Mouse (Mus musculus) MEL (cell line): ENCODE data around the gene Gm36176.

Source experiments
- CHD1 ChIP-seq: IDR thresholded peaks from 2 replicates; pipeline ENCODE4 v1.6.1; 2012; ENCODE audit warnings: low read depth, mild to moderate bottlenecking, inconsistent platforms, low read length, improper control_type of control experiment
- CTCF ChIP-seq, 3 experiments: IDR thresholded peaks in 2 of 3; conservative IDR thresholded peaks in 1 of 3; 2 replicates each; pipeline ENCODE4 v1.5.1; 2011 to 2012; ENCODE audit warnings: low read length in 3 of 3, low read depth in 2 of 3, mild to moderate bottlenecking in 2 of 3, improper control_type of control experiment in 1 of 3, inconsistent platforms in 1 of 3, mixed read lengths in 1 of 3, moderate library complexity in 1 of 3; ENCODE audit not compliant: control insufficient read depth in 1 of 3, insufficient read depth in 1 of 3, poor library complexity in 1 of 3, severe bottlenecking in 1 of 3
- E2F4 ChIP-seq: IDR thresholded peaks from 2 replicates; pipeline ENCODE4 v1.6.1; 2011; ENCODE audit warnings: low read depth, low read length, improper control_type of control experiment, borderline replicate concordance
- EP300 ChIP-seq, 2 experiments: IDR thresholded peaks; 2 replicates each; pipeline ENCODE4 v1.6.1; 2011; ENCODE audit warnings: improper control_type of control experiment in 2 of 2, low read length in 2 of 2, low read depth in 1 of 2, mild to moderate bottlenecking in 1 of 2
- POLR2A ChIP-seq, 2 experiments: IDR thresholded peaks; 2 replicates each; pipeline ENCODE4 v1.6.1; 2011 to 2012; ENCODE audit warnings: low read length in 2 of 2, mild to moderate bottlenecking in 2 of 2, control low read depth in 1 of 2, improper control_type of control experiment in 1 of 2, low read depth in 1 of 2, moderate library complexity in 1 of 2; ENCODE audit not compliant: control insufficient read depth in 1 of 2, insufficient read depth in 1 of 2, poor library complexity in 1 of 2
- RCOR1 ChIP-seq: IDR thresholded peaks from 2 replicates; pipeline ENCODE4 v1.6.1; 2012; ENCODE audit warnings: low read depth, mild to moderate bottlenecking, inconsistent platforms, low read length, improper control_type of control experiment
- ZKSCAN1 ChIP-seq: IDR thresholded peaks from 2 replicates; pipeline ENCODE4 v1.6.1; 2012; ENCODE audit warnings: low read depth, mild to moderate bottlenecking, inconsistent platforms, low read length, improper control_type of control experiment, moderate library complexity
- ZMIZ1 ChIP-seq: IDR thresholded peaks from 2 replicates; pipeline ENCODE4 v1.6.1; 2012; ENCODE audit warnings: low read depth, mild to moderate bottlenecking, inconsistent platforms, low read length, improper control_type of control experiment, moderate library complexity

DNA sequence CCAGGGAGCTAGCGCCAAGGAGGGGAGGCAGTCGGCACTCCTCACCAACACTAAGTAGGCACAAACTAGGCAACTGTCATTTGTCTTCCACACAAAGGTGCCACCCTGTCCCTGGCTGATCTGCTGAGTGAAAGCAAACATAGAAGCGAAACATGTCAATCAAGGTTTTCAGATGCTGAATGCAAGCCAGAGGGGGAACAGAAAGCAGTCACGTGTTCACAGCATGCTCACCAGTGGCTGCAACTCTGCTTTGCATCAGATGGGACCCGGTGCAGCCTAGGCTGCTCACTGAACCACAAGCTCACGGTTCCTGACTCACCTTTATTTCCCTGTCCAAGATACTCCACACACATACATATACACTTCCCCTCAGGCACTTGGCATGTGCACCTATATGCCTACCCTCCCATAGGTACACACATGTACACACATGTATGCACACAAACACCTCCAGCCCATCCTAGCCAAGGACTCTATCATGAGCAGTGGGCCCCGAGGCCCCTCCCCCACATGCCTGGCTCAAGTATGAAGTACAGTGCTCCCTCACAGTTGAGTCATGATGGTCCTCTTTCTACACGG is 44.5 kb downstream of the Gm36176 start:
- TF ChIP-seq EP300 (IDR thresholded peaks at IDR 0.05; ENCODE audit: low read depth in 1 of 2, low read length in 2 of 2) = no peak
- no peak for TF ChIP-seq CTCF (IDR thresholded peaks at IDR 0.05 in 2 of 3, conservative IDR thresholded peaks at IDR 0.05 in 1 of 3; ENCODE audit: control insufficient read depth in 1 of 3, insufficient read depth in 1 of 3, low read depth in 2 of 3, low read length in 3 of 3, poor library complexity in 1 of 3, severe bottlenecking in 1 of 3)
- TF ChIP-seq POLR2A (IDR thresholded peaks at IDR 0.05; ENCODE audit: control insufficient read depth in 1 of 2, insufficient read depth in 1 of 2, low read depth in 1 of 2, low read length in 2 of 2, poor library complexity in 1 of 2) = no peak
- TF ChIP-seq CHD1 = no peak
- TF ChIP-seq RCOR1 = no peak
- TF ChIP-seq ZMIZ1 = no peak
- TF ChIP-seq E2F4 = no peak
- no peak for TF ChIP-seq ZKSCAN1
